Mouse (Mus musculus): ENCODE data around the gene Stk10.

Stk10 gene

GRCm38 (mm10) chr11:32568060-32568459, 35.0 kb downstream of the Stk10 start:
- DNase-seq (ENCODE audit: low read depth): no peak

- DNase-seq (ENCODE audit: low read depth): no peak
These were observed 35.7 kb downstream of the Stk10 start for GRCm38 (mm10) chr11:32568637-32569293.

DNA sequence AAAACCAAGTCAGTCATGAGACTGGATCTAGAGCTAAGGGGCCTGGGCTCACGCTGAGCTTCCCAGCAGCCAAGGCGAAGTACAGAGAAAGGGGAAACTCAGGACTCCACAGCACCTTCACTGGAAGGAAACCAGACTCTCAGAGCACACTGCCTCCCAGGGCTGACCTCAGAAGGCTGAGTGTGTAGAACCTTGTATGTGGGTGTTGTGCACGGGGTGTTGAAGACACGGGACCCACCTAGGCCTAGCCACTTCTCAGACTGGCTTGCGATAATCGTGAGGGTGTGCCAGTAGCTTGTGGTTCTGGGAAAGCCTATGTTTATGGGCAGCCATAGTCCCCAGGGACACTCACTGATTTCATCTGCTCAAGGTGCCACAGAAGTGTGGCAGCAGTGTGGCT, 38.0 kb downstream of the Stk10 start:
- no peak for DNase-seq (ENCODE audit: low read depth)

- no peak for DNase-seq (ENCODE audit: low read depth)
These were observed 40.6 kb downstream of the Stk10 start for GRCm38 (mm10) chr11:32573669-32574068.

GRCm38 (mm10) chr11:32575964-32576759, 43.1 kb downstream of the Stk10 start:
- no peak for DNase-seq (ENCODE audit: low read depth)

DNA sequence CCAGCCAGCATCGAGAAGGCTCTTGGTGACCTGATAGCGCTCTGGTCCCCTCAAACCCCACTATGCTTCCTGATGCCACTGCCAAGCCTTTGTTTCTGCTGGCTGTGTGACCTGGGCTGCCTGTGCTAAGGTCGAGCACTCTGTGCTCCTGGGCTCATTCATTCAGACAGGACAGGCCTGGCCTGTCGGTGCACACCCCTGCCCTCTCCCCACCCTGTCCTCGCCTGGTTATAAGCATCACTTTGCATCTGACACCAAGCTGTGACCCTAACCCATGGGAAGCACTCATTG, 43.6 kb downstream of the Stk10 start:
- DNase-seq (ENCODE audit: low read depth): no peak

DNA sequence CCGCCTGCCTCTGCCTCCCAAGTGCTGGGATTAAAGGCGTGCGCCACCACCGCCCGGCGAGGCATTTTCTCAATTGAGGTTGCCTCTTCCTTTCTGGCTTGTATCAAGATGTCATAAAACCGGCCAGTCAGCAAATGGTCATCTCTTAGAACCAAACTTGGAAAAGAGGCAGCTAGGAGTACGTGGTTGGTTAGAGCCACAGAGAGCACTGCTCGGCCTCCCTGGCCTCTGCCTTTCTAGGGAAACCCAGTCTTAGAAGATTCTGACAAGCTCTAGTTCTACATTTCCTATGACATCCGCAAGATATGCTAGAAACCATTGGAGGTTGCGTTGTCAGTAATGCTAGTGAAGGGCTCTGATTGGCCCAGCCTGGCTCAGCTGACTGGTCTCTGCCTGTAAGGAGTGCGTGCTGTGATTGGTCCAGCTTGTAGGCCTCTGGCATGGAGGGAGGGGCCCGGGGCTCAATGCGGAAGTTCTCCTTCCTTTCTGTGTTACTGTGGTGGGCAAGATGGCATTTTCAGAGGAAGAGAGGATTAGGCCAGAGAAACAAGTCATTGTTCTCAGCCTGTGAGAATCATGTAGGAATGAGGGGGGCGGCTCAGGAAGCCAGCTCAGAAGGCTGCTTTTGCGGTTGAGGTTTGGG, 47.3 kb downstream of the Stk10 start:
- DNase-seq (ENCODE audit: low read depth): peak; percentile 89

- DNase-seq (ENCODE audit: low read depth): no peak
These were observed 47.9 kb downstream of the Stk10 start for GRCm38 (mm10) chr11:32581031-32581430.

GRCm38 (mm10) chr11:32582813-32583212, 49.7 kb downstream of the Stk10 start:
- peak; percentile 85 for DNase-seq (ENCODE audit: low read depth)

GRCm38 (mm10) chr11:32585996-32586395, 52.9 kb downstream of the Stk10 start:
- no peak for DNase-seq (ENCODE audit: low read depth)

DNA sequence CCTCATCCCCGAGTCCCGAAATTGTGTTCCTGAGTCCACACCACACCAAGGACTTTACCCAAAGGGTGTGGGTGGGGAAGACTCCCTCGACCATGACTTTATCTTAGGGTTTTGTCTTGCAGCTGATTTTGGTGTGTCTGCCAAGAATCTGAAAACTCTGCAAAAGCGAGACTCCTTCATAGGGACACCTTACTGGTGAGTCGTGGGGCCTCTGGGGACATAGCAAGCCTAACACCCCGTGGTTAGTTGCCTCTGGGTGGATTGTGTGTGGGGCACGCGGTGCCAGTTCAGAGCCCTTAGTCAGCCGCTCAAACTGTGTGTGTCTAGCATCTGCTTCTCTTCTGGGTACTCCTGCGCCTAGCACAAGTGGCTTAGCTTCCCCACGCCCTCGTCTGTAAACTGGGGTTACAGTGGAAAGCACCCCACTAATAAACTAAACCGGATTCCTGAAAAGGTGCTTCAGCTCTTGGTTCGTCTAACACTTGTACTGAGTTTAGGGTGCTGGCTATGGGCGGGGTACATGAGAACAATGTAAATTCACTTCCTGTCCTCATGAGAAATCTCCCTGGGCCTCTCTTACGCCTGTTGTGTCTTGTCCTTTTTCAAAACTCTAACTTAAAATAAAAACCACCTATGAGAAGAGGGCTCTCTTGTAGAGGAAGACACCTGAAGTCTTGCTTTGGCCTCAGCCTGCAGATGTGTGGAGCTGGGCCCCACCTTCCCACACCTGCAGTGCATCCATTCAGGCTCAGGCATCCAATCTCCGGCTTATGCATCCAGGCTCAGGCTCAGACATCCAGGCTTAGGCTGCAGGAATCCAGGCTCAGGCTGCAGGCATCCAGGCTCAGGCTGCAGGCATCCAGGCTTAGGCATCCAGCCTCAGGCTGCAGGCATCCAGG, 54.3 kb downstream of the Stk10 start:
- peak; percentile 69 for DNase-seq (ENCODE audit: low read depth)

DNA sequence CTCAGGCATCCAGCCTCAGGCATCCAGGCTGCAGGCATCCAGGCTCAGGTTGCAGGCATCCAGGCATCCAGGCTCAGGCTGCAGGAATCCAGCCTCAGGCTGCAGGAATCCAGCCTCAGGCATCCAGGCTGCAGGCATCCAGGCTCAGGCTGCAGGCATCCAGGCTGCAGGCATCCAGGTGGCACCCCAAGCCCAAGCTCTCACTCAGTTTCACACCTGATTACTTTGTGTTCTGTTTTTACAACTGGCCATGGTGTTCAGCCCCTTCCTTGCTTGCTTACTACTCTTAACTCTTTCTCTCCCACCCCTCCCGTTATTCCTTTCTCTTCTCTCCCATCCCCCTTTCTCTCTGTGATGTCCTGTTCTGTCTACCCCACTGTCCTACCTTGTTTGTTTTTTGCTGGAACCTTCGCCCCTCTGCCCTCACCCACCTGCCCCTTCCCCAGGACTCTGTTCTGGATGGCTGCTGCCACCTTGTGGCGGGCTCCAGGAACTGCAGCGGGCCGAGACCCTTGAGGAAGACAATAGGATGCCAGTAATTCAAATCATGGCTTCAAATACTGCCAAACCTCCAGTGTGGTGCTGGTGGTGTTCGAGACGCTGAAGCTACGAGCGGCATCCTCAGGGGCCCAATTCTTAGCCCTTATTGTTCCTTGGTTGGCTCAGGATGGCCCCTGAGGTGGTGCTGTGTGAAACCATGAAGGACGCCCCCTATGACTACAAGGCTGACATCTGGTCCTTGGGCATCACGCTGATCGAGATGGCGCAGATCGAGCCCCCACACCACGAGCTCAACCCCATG, 55.2 kb downstream of the Stk10 start:
- peak; percentile 89 for DNase-seq (ENCODE audit: low read depth)

- DNase-seq (ENCODE audit: low read depth): no peak
These were observed 55.7 kb downstream of the Stk10 start for GRCm38 (mm10) chr11:32588892-32589172.

- no peak for DNase-seq (ENCODE audit: low read depth)
These were observed 56.1 kb downstream of the Stk10 start for GRCm38 (mm10) chr11:32589201-32589600.

- DNase-seq (ENCODE audit: low read depth): no peak
These were observed 56.7 kb downstream of the Stk10 start for GRCm38 (mm10) chr11:32589791-32590190.

GRCm38 (mm10) chr11:32590205-32590604, 57.1 kb downstream of the Stk10 start:
- DNase-seq (ENCODE audit: low read depth): no peak

DNA sequence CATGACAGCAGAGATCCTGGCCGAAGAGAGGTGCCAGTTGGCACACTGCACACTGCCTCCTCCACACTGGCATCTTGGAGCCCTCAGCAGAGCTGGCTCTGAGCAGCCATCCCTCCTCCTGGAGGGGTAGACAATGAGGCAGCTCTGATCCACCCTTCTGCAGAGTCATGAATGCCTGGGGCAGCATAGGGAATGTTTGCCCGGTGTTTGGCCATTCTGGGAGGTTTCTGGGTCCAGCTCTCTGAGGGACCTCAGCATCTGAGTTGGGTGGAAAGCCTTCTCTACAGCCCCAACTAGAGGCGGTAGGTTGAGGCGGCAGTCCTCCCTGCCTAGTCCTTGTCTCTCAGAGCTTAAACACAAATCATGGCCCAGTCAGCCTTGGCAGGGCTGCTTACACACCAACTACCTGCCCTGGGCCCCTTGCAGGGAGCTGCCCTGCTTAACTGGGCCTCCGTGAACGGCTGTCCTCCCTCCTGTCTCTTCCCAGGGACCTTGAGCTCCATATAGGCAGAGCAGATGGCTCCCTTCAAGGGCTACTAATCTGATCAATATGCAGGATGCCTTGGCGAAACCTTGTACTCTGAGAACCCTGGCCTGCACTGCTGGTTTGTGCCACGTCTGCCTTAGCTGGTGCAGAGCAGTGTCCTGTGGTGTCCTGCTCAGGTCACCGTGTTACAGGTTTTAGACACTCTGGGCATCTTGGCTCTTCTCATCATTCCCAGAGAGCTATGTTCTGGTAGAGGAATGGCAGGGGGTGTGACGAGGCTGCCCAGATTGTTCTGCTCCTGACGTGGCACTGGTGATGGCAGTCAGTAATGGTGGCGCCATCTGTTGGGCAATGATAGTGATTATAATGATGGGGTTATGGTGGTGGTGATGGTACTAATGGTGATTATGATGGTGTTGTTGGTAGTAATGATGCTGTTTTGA, 59.1 kb downstream of the Stk10 start:
- peak; percentile 72 for DNase-seq (ENCODE audit: low read depth)

DNA sequence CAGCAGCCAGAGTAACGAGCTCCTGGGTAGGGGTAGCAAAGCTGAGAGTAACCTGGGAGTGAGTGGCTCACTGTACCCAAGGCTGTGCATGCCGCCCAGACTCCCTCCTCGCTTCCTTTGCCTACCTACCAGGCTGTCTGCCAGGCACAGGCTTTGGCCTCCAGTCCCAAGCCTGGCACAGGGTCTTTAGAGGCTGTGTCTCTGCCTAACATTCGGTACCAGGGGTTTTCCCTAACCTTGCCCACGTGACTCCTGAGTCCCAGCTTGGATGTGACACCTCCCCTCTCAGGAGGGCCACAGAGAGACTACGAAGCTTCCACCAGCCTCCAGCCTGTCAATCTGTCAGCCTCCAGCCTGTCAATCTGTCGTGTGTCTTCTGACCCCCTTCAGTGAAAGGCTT, 60.0 kb downstream of the Stk10 start:
- no peak for DNase-seq (ENCODE audit: low read depth)

DNA sequence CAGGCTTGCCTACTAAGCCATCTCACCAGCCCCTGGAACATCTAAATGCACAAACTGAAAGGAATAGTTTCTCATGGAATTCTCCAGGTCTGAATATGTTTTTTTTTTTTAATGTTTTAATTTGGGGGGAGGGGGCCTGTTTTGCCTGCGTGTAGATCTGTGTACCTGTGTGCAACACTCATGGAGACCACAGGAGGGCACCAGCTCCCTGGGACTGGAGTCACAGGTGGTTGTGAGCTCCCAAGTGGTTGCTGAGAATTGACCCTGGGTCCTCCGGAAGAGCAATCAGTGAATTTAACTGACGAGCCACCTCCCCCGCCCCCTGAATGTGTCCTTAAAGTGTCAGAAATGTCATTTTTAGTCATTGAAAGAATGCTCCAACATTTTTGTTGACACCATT, 61.0 kb downstream of the Stk10 start:
- DNase-seq (ENCODE audit: low read depth): no peak

DNA sequence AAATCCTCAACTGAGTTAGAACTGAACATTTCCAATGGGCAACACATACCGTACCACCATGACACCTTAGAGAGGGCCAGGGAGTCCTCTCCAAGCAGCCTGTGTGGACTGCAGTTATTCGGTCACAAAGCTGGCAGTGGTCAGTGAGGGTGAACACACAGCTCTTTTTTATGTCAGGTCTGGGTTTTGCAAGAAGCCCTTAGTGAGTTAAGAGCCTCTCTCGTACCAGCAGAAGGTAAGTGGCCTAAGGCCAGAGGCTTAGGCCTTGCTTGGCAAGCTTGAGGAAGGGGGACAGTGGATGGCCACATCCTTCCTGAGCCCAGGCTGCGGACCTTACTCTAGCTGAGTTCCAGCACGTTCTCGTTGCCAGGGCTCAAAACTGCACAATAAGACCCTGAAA, 67.3 kb downstream of the Stk10 start:
- DNase-seq (ENCODE audit: low read depth): no peak

Data from naive thymus-derived CD4-positive, alpha-beta T cell, adult 2 months (primary cell).